Mouse (Mus musculus) forebrain, embryonic 11.5 days (tissue): Measurements from ENCODE around the gene Calb2. TPM values are rescaled to one million over a fixed set of nuclear protein-coding genes. Genes with fewer than 3 reads are reported as not detected.
A peak's percentile ranks its signal among the peaks of the same experiment; 100 is the strongest.

Experiments
- ATAC-seq: fragments of 200-750 bp; cut with Nextera tagmentation; replicated peaks from 2 replicates; pipeline ENCODE4 v1.8.0; 2017; ENCODE audit warnings: moderate TSS enrichment; ENCODE audit not compliant: low FRiP score
- DNase-seq: peaks from one replicate; pipeline ENCODE4 v3.0.0-alpha.2; 2017; ENCODE audit warnings: low spot score
- H3K27ac ChIP-seq: fragments of 300-500 bp; sonication (generic); 2 replicates; pipeline ENCODE4 v1.5.1; 2014; ENCODE audit warnings: low read depth, low read length
- H3K27me3 ChIP-seq: fragments of 300-500 bp; sonication (generic); 2 replicates; pipeline ENCODE4 v1.6.1; 2014; ENCODE audit warnings: mild to moderate bottlenecking, low read length, mixed read lengths; ENCODE audit not compliant: control insufficient read depth, insufficient read depth
- H3K36me3 ChIP-seq: fragments of 300-500 bp; sonication (generic); 2 replicates; pipeline ENCODE4 v1.6.1; 2014; ENCODE audit warnings: mild to moderate bottlenecking, low read length, moderate library complexity, mixed read lengths; ENCODE audit not compliant: control insufficient read depth, insufficient read depth
- H3K4me1 ChIP-seq: fragments of 300-500 bp; sonication (generic); replicated peaks from 2 replicates; pipeline ENCODE4 v1.6.1; 2014; ENCODE audit warnings: low read length, mixed read lengths; ENCODE audit not compliant: control insufficient read depth, insufficient read depth
- H3K4me2 ChIP-seq: fragments of 300-500 bp; sonication (generic); 2 replicates; pipeline ENCODE4 v1.6.1; 2014; ENCODE audit warnings: low read depth, mild to moderate bottlenecking, low read length, moderate library complexity, mixed read lengths; ENCODE audit not compliant: severe bottlenecking
- H3K4me3 ChIP-seq: fragments of 300-500 bp; sonication (generic); 2 replicates; pipeline ENCODE4 v1.5.1; 2014; ENCODE audit warnings: low read depth, low read length
- H3K9ac ChIP-seq: fragments of 300-500 bp; sonication (generic); 2 replicates; pipeline ENCODE4 v1.6.1; 2014; ENCODE audit warnings: low read length
- H3K9me3 ChIP-seq: fragments of 300-500 bp; sonication (generic); 2 replicates; pipeline ENCODE4 v1.6.1; 2016; ENCODE audit warnings: low read length, mixed read lengths; ENCODE audit not compliant: control insufficient read depth
- WGBS: fragments of 180-500 bp; shearing (Covaris S2); extraction: QIAGEN DNeasy Blood & Tissue Kit; methylation state at CpG from one replicate; pipeline ENCODE4 v1.1.7; 2014; 5-methylcytosine and 5-hydroxymethylcytosine counted together
- polyA plus RNA-seq: library from polyadenylated mRNA; unstranded; fragments of >200 nt; fragmentation: Nextera tagmentation; extraction: Ambion mirVana; gene quantifications from 2 replicates; pipeline ENCODE4 v1.2.1, GENCODE M21; 2014

Gene Calb2
- polyA plus RNA-seq, 1 experiment from 2014 or later: 29.0 TPM

DNA sequence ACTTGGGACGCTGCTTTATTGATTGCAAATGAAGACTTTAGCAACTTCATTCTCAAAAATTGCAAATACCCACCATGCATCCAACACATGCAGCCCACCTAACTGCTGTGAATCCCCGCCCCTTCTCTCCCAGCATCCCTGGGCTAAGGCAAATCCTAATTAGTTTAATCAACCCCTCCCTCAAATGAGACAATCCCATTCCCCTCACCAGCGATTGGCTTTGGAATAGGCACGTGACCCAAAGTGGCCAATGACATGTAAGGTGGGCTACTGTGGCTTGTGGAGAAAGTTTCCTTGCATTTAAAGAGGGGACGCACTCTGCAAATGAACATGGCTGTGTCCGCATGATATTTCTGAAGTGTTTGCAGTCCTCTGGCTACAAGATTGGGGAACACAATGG, 15.1 kb downstream of the Calb2 start:
- H3K27ac ChIP-seq: no peak overlapping the region
- no peaks in the 10 kb centered on the region for H3K27me3 ChIP-seq
- H3K4me2 ChIP-seq: no peak overlapping the region
- H3K4me3 ChIP-seq: no peak overlapping the region
- DNase-seq (no peak), ATAC-seq (no peak)
- no peaks in the 10 kb centered on the region for H3K4me1 ChIP-seq
- 73% methylated on average over 6 of the region's 6 CpGs for WGBS
- H3K36me3 ChIP-seq: no peaks in the 10 kb centered on the region
- H3K9me3 ChIP-seq: no peaks in the 10 kb centered on the region
- no peak overlapping the region for H3K9ac ChIP-seq

DNA sequence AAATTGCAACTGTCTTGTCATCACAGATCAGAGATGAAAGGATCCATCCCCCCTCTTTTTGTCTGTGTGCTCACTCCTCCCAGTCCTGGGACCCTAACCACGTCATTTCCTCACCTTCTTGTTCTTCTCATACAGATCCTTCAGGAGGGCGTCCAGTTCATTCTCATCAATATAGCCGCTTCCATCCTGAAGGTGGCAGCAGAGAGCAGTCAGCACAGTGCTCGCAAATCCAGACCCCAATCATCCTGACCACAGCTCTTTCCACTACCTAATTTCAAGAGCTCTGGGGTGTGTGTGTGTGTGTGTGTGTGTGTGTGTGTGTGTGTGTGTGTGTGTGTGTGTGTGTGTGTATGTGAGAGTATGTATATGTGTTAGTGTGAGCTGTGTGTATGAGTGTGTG, 22.5 kb downstream of the Calb2 start:
- no peaks in the 10 kb centered on the region for H3K27me3 ChIP-seq
- WGBS: 1% methylated on average over 4 of the region's 4 CpGs
- no peak overlapping the region for H3K4me2 ChIP-seq
- H3K9ac ChIP-seq: no peak overlapping the region
- H3K27ac ChIP-seq: no peak overlapping the region
- peak; percentile 75 for DNase-seq
- no peaks in the 10 kb centered on the region for H3K4me1 ChIP-seq
- no peaks in the 10 kb centered on the region for H3K36me3 ChIP-seq
- ATAC-seq: no peak
- no peak overlapping the region for H3K4me3 ChIP-seq
- no peaks in the 10 kb centered on the region for H3K9me3 ChIP-seq

DNA sequence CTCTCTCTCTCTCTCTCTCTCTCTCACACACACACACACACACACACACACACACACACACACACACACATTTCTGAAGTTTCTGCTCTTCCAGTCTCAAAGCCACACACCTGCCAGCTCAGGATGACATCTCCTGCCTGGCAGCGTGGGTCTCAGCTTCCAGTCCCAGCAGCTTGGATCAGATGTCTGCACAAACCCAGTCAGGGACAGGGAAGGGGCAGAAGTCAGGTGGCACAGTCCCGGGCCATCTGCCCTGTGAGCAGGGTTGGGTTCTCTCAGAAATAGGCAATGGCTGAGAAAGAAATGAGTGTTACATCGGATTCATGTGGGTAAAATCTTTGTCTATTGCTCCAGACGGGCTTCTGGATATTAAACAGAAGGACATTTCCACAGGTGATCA, 27.2 kb downstream of the Calb2 start:
- Histone ChIP-seq H3K27me3 (no peaks in the 10 kb centered on the region), H3K9ac (no peak overlapping the region), H3K4me1 (no peaks in the 10 kb centered on the region), H3K9me3 (no peaks in the 10 kb centered on the region), H3K4me2 (no peak overlapping the region), H3K36me3 (no peaks in the 10 kb centered on the region), H3K4me3 (no peak overlapping the region), H3K27ac (no peak overlapping the region)
- ATAC-seq: no peak
- WGBS: 80% methylated on average over 4 of the region's 4 CpGs
- no peak for DNase-seq

DNA sequence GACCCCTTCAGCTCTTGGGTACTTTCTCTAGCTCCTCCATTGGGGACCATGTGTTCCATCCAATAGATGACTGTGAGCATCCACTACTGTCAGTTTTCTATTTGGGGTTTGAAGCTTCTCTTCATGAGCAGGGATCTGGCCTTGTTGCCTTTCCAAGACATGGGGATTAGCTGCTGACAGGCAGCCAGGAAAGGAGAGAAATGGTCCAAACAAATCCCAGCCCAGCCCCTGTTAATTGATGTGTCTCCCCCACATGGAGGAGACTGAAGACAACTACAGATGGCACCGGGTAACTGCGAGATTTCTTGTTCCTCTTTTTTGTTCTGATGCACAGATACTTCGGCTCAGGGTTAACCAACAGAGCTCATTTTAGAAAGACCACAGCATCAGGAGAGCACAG, 27.9 kb downstream of the Calb2 start:
- 83% methylated on average over 3 of the region's 3 CpGs for WGBS
- no peak for DNase-seq
- no peaks in the 10 kb centered on the region for H3K9me3 ChIP-seq

DNA sequence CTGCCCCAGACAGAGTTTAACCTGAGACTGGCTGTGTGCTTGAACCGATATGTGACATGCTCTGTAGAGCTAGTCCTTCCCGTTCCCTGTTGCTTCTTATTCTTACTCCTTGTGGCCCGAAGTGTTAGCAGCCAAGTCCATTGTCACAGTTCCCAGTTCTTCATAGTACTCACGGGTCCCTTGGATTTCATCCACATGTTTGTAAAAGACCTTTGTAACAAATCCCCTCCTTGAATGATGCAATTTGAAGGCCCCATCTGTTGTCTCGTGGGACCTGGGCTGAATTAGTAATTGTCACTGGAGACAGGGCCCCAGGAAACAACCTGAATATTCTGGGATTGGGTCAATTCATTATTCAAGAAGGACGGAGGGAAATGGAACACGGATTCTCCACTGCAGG, 32.5 kb downstream of the Calb2 start:
- Histone ChIP-seq H3K27me3 (no peaks in the 10 kb centered on the region), H3K4me3 (no peak overlapping the region), H3K9ac (no peak overlapping the region), H3K4me2 (no peak overlapping the region), H3K4me1 (no peaks in the 10 kb centered on the region), H3K27ac (no peak overlapping the region), H3K36me3 (no peaks in the 10 kb centered on the region), H3K9me3 (no peaks in the 10 kb centered on the region)
- DNase-seq: no peak
- 79% methylated on average over 7 of the region's 7 CpGs for WGBS
- no peak for ATAC-seq

More for the DNA sequence above, 27.9 kb downstream of the Calb2 start:
- no peak overlapping the region for H3K9ac ChIP-seq
- H3K36me3 ChIP-seq: no peaks in the 10 kb centered on the region
- H3K4me1 ChIP-seq: no peaks in the 10 kb centered on the region
- no peak overlapping the region for H3K4me2 ChIP-seq
- H3K27ac ChIP-seq: no peak overlapping the region
- H3K4me3 ChIP-seq: no peak overlapping the region
- H3K27me3 ChIP-seq: no peaks in the 10 kb centered on the region
- no peak for ATAC-seq

DNA sequence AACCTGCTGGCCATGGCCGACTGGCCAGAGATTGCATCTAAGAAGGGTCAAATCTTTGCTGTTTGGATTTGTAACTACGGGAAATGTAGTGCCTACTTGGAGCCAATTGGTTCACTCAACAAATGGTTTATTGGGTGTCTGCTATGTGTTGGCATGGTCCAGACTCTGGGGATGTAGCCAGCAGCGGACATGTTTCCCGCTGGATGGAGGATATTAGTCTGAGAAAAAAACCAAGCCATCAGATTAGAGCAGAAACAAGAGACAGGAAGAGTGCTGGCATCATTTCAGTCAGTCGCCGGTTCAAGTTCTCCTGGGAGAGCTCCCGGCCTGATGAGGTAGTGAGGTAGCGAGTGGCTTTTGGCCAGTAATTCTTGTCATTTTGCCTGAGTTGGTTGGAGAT, 33.8 kb downstream of the Calb2 start:
- Histone ChIP-seq H3K36me3 (no peaks in the 10 kb centered on the region), H3K27ac (no peak overlapping the region), H3K4me1 (no peaks in the 10 kb centered on the region), H3K9me3 (no peaks in the 10 kb centered on the region), H3K9ac (no peak overlapping the region), H3K4me3 (no peak overlapping the region), H3K4me2 (no peak overlapping the region), H3K27me3 (no peaks in the 10 kb centered on the region)
- DNase-seq: no peak
- no peak for ATAC-seq
- WGBS: 93% methylated on average over 8 of the region's 8 CpGs

DNA sequence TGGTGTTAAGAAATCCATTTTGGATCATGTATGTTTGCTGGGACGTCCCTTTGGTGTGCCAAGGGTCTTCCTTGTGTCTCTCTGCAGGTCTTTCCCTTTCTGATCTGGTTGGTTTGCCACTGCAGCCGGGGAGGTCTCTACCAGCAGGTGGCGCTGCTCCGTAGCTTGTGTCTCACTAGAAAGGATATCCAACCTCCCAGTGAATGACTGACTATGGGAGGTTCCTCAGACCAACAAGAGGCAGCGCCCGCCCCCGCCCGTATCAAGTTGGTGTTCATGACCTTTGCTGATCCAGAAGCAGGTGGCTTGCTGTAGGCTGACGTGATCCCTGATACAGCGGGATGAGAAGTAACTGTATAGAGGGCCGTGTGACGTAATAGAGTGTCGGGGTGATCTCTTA, 37.5 kb downstream of the Calb2 start:
- WGBS: 25% methylated on average over 13 of the region's 13 CpGs
- Histone ChIP-seq H3K4me2 (no peak overlapping the region), H3K4me1 (no peaks in the 10 kb centered on the region), H3K9ac (no peak overlapping the region), H3K4me3 (no peak overlapping the region), H3K27me3 (no peaks in the 10 kb centered on the region), H3K36me3 (no peaks in the 10 kb centered on the region), H3K9me3 (no peaks in the 10 kb centered on the region; the same call in 1 of the 2 replicates), H3K27ac (no peak overlapping the region)
- DNase-seq (peak; percentile 91), ATAC-seq (peak; percentile 46; the same call in 1 of the 2 replicates)

DNA sequence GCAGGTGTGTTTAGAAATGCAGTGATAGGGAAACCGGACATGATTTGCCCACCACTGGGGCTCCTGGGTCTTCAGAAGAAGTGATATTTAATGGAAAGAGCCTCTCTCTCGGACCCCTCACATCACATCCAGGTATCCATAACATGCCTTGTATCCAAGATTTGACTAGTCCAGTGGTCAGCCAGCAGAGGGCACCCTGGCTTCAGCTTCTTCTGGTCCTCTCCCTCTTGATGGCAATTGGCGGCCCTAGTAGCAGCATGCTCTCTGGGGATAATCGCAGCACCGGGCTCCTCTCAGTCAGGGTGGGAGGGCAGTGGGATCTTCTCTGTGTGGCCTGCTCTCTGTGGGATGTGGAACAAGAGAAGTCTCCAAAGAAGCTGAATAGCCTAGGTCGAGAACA, 48.3 kb downstream of the Calb2 start:
- Histone ChIP-seq H3K36me3 (no peaks in the 10 kb centered on the region), H3K4me3 (no peak overlapping the region), H3K4me2 (no peak overlapping the region), H3K9ac (no peak overlapping the region), H3K9me3 (no peaks in the 10 kb centered on the region), H3K27ac (no peak overlapping the region), H3K27me3 (no peaks in the 10 kb centered on the region), H3K4me1 (no peaks in the 10 kb centered on the region)
- WGBS: 38% methylated on average over 6 of the region's 6 CpGs
- ATAC-seq: no peak
- peak; percentile 58 for DNase-seq

DNA sequence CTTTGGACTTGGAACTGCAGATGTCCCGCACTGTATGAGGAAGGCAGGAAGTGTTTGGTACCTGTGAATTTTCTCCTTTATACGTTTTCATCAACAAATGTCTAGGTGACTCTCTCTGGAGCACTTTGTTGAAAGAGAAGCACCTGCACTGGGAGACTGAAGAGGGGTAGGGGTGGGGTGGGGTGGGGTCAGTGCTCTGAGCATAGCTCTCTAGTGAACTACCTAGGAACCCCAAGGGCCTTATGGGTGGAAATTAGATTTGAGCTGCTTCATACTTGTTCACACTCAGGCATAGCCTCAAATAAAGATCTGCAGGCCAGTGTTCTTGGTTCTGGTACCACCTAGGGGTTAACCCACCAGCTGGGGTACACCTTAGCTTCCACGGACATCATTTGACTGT, 65.4 kb downstream of the Calb2 start, which contains the start of gene Gm17720:
Gene Gm17720, minus strand, starts transcription at position 101 of the 400 bp plus-strand sequence.
- H3K4me1 ChIP-seq: no peaks in the 10 kb centered on the region
- no peak within 1 kb of the TSS for H3K27ac ChIP-seq
- WGBS: 91% methylated on average over 3 of the region's 3 CpGs
- no peak for DNase-seq
- no peak within 1 kb of the TSS for H3K4me3 ChIP-seq
- no peak within 1 kb of the TSS for H3K4me2 ChIP-seq
- no peak within 1 kb of the TSS for H3K9ac ChIP-seq
- H3K9me3 ChIP-seq: no peaks in the 10 kb centered on the region
- H3K36me3 ChIP-seq: no peaks in the 10 kb centered on the region
- H3K27me3 ChIP-seq: no peaks in the 10 kb centered on the region
- no peak for ATAC-seq
